Mouse (Mus musculus): ENCODE measurements around the gene Asap3.

Gene Asap3

DNA sequence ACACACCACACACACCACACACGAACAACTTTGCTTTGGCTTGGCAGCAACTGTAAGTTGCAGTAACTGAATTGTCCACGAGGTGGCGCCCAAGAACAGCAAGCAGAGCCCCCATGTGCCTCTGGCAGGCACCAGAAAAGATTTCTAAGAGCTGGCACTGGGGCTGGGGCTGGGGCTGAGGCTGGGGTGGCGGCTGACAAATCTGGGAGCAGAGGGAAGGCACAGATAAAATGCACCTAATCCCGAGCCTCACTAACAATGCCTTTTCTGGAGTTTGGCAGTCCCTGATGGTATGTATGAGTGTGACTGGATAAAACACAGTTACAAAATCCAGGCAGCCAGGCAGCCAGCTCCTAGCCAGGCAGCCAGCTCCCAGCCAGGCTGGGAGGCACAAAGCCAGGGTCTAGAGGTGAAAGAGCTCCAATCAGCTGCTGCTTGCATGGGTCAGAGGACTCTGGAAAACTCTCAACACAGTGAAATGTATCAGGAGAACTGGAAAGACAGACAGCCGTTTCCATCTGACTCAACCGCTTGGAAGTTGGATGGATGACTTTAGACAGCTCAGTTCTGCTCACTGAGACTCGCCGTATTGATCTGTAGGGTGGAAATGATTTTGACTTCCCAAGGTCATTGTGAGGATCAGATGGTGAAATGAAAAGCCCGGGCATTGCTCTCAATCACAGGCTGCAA is 54.5 kb downstream of the Asap3 start:
- peak; percentile 90 for DNase-seq

DNA sequence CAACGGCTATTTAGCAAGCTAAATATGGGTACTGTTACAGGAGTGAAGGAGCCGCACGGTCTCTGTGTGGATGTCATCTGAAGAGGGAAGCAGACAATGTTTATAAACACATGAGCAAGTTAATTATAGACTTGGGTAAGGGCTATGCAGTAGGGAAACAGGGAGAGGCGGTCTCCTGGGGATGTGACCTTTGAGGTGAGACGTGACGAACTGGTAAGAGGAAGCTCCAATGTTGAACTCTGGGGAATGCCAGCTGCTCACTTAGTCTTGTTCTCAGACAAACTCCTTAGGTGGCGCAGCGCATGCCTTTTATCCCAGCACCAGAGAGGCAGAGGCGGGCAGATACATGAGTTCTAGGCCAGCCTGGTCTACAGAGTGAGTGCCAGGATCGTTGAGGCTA is 55.7 kb downstream of the Asap3 start:
- peak in 1 of 2 experiments; percentile 43 for DNase-seq

DNA sequence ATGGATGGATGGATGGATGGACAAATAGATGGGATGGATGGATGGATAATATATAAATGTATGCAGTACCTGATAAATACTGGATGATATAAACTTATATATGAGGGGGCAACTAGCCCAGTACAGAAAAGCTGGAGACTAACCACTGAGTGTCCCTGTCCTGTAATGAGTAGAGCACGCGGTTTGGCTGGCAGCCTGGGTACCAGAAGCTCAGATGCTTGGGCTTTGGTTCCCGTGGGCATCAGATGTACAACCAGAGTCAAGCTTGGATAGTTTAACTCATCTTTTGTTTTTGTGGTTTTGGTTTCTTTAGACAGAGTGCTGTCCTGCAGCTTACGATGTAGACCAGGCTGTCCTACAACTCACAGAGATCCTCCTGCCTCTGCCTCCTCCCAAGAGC is 57.4 kb downstream of the Asap3 start:
- DNase-seq: no peak

DNA sequence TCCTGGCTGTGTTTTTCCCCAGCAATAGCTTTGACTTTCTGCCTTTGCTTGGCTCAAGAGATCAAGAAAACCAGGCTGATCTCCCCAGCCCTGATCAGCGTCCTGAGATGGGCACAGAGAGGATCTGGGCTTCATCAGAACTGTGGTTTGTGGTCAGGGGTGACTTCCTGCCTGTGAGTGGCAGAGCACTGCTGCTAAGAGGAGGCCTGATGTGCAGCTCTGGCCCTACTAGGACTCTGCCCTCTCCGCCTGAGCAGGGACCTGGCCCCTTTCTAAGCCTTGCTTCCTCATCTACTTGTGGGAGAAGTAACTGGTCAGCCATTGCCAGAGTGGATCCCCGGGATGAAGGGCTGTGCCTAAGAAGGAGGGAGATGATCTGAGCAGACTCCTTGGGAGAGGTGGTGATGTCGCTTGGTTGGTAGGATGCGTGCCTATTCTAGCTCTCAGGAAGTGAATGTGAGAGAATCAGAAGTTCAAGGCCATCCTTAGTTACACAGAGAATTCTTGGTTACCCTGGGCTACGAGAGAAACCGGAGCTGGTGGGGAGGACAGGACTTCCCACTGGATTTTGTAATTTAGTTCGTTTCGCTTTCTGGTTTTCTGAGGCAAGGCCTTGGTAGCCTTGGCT is 60.7 kb downstream of the Asap3 start:
- DNase-seq: peak; percentile 78

DNA sequence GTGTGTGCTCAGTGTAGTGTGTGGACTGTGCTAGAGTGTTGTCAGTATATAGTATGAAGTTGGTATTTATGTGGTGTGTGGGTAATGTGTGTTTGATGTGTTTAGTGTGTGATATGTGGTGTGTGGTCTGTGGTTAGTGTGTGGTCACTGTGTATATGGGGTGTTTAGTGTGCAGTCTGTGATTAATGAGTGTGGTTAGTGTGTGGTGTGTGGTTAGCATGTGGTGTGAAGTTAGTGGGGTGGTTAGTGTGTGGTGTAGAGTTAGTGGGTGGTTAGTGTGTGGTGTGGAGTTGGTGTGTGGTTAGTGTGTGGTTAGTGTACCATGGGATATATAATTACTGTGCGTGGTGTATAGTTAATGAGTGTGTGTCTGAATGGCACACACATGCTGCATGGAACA is 62.7 kb downstream of the Asap3 start:
- no peak for DNase-seq

DNA sequence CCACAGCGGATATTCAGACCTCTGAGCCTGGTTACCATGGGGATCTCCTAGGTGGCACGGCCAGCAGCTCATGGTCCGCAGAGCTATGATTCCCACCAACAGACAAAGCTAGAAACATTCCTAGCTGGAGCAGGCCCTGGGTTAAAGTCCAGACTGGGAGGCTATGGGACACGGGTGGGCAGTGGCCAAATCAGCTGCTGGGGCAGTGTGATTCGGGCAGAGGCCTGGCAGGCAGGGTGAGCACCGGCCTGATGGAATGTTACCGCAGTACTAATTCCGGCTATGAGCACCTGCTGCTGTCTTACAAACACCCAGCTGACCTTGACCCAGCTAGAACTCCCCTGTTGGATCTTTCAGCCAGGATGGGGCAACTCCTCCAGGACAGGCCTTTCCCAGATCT is 64.5 kb downstream of the Asap3 start:
- DNase-seq: no peak

DNA sequence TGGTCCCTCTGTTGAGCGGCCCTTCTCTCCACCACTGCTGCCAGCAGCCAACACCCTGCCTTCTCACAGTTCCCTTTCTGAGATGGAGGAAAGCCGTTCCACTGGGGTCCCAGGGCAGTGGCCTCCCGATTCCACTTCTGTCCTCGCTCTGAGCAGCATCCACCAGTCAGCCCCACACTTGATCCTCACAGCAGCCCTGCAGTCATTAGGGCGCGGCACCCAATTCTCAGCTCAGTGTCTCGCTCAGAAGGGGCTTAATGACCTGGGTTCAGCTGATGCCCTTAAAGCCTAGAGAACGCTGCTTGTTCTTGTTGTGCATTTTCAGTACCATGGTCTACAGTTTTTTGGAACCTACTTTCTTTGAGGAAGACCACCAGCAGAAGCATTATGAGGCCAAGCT is 74.9 kb downstream of the Asap3 start:
- no peak for DNase-seq

DNA sequence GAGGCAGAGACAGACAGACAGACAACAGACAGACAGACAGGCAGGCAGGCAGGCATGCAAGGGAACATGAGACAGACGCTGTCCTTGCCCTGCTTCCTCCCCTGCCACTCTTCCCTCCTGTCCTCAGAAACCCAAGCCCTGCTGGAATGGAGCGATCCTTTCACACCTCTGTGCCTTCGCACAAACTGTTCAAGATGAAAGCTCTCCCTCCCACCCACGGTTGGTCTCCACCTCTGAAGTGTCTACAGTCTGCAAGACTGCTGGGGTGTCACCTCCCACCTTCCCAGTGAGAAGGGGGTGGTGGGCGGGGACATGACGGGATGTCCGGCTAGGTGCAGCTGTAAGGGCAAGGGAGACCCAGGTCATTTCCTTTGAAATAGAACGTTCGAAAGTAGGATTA is 75.4 kb downstream of the Asap3 start:
- DNase-seq: no peak

DNA sequence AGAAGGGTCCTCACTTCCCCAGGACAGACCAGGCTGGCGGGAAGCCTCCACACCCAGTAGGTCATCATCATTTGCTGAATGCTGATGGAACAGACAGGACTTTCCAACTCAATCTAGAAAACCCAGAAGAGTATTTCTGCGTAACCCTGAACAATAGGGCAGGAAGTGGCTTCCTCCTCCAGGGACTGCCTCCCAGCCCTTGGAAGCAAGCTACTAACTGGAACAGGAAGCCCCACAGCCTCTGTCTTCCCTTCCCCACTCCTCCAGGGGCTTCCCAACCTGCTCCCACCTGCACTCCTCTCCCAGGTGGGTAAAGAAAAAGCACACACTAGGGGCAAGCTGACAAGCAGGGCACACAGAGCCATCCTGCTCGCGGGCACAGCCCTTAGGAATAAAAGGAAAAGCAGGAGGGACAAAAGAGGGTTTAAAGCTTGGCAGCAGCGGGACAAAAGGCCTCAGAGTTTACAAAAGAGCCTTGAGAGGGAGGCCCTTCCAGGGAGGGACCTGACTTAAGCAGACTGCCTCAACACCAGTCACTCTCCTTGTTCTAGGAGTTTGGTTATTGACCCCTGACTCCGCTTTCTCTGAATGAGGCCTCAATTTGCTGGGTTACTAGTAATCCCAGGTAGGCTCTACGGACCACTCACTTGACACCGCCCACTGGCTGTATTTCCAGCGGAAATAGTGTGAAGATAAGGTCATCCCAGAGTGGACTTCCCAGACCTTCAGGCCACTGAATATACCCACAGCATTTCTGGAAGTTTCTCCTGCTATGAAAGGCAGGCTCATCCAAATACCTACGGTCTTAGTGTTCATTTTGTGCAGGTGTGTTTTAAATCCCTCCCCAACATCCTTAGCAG is 76.7 kb downstream of the Asap3 start:
- no peak for DNase-seq

DNA sequence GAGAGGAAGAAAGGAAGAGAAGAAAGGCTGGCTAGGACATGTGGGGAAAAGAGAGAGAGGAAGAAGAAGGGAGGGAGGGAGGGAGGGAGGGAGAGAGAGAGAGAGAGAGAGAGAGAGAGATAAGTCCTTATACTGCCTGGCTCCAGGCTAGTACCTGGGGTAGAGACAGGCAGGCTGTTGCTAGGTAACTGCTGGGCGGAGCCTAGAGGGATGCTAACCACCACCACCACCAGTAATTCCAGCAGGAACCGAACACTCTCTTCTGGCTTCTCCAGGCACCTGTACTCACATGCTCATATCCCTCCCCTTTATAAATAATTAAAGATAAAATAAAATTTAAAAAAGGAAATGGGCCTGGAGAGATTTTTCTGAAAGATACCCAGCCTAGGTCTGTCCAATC is 77.6 kb downstream of the Asap3 start:
- no peak for DNase-seq

DNA sequence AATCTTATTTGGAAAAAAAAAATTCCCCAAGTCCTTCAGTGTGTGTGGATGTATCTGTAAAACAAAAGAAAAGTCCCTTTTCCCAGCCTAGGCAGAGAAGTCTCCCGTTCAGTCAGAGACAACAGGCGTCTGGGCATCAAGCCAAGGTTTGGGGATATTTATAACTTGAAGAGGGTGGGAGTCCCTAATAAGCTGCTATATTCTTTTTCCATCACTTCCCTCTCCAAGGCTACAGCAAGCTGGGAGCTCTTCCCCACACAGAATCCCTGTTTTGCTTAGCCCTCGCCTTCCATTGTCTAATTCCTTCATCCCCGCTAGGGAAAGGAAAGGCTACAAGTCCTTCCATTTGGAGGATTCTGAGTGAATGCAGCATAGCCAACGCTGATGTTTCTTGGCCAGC is 78.3 kb downstream of the Asap3 start, which contains the start of gene Zfp46:
Zfp46 (plus strand) TSS at position 229 of the 400 bp plus-strand sequence.
- DNase-seq: no peak

DNA sequence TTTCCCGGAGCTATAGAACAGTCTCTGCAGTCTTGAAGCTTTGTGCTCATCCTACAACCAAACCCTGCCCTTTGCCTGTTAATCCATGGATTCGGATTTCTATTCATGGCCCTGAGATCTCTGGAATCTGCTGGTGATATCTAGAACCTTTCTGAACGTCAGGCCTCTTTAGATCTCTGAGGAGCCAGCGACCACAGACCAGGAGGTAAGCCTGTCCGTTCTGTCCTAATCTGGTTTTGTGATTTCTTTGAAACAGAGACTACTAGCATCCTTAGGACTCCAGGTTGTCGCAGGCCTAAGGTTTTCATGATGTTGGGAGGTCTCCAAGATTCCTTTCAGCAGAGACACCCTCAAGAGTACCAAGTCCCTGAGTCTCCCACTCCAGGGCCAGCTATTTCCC is 78.7 kb downstream of the Asap3 start:
- no peak for DNase-seq

DNA sequence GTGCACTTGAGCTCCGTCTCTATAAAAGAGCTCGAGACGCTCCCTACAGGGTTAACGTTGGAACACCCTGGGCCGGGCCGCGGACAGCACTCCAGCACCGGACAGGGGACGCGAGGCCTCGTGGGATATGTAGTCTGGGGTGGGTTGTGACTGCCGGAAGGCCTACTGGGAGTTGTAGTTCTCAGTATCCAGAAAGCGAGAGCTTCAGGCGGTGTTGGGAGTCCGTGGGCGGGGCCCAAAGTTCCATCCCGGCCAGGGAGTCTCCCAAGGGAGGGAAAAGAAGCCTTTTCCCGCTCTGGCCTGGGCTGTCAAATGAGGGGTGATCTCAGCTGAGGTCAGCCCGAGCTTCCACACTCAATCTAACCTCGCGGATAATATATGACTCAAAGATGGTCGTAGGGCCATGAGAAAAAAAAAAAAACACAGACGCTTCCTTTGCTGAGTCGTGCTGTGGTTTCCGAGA is 79.2 kb downstream of the Asap3 start:
- DNase-seq: peak; percentile 90

DNA sequence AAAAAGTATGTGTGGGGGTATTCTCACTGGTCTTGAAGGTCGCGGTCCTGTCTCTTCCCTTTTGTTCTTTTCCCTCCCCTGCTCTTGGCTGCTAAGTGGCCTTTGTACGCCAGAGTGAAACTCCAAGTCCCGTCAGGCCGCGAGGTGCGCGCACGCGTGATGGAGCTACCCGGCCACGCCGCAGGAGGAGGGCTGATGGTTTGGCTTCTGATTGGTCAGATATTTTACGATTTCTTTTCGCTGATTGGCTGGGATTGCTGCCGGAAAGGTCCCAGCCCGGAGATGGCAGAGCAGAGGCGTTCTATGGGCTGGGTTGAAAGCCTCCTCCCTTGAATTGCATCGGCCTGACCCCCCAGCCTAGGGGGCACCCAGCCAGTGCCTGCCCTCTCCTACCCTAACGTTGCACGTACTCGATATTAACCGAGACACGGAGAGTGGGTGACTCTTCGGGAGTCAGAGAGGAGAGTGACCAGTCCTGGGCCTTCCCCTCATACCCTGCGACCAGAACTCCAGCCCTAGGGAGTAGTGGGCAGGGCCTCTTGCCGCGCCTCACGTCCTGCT is 79.7 kb downstream of the Asap3 start:
- peak; percentile 91 to 92 for DNase-seq

DNA sequence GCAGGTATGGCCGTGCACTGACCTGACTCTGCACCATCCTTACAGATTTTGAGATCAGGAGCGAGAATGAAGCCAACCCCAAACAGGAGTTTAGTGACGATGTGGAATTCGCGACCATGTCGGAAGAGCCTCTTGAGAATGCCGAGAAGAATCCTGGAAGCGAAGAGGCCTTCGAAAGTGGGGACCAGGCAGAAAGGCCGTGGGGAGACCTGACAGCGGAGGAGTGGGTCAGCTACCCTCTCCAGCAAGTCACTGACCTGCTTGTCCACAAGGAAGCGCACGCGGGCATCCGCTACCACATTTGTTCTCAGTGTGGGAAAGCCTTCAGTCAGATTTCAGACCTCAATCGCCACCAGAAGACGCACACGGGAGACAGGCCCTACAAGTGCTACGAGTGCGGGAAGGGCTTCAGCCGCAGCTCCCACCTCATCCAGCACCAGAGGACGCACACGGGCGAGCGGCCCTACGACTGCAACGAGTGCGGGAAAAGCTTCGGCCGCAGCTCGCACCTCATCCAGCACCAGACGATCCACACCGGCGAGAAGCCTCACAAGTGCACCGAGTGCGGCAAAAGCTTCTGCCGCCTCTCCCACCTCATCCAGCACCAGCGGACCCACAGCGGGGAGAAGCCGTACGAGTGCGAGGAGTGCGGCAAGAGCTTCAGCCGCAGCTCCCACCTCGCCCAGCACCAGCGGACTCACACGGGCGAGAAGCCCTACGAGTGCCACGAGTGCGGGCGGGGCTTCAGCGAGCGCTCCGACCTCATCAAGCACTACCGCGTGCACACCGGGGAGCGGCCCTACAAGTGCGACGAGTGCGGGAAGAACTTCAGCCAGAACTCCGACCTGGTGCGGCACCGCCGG is 84.0 kb downstream of the Asap3 start:
- no peak for DNase-seq

DNA sequence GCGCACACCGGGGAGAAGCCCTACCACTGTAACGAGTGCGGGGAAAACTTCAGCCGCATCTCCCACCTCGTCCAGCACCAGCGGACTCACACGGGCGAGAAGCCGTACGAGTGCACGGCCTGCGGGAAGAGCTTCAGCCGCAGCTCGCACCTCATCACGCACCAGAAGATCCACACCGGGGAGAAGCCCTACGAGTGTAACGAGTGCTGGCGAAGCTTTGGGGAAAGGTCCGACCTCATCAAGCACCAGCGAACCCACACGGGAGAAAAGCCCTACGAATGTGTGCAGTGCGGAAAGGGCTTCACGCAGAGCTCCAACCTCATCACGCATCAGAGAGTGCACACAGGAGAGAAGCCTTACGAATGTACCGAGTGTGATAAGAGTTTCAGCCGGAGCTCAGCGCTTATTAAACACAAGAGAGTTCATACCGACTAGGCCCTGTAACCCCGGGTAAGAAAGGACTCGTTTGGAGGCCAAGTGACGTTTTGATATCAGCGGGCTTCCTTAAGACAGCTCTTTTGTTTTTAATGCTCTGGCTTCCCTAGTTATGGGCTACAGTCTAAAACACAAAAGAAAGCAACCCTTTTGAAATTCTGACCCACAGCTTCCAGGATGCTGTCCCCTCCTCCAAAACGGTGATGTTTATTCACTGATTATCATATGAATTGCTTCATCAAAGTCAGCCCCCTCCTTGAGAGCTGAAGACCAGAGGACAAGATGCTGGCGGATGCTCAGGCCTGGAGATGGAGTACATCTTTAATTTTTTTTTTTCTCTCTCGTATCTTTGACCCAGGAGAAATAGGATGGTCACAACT is 84.8 kb downstream of the Asap3 start:
- DNase-seq: no peak

DNA sequence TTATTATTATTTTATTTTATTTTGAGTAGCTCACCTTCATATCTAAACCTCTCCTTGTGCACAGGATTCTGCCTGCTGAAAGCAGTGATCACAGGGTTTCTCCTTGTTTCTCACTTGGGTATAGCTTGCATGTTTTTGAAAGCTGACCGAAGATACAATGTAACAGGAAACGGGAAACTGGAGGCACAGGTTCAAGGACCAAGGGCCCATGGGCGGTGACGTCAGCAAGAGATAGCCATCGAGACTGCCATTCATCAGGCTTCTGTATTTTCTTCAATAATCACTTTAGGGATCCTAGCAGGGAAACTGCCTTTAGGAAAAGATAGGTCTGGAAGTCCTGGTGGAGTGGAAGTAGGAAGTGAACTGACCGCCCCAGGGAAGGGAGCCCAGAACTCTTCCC is 85.5 kb downstream of the Asap3 start:
- no peak for DNase-seq

All from B cell, adult 2 months (primary cell).